Mouse (Mus musculus): Measurements from ENCODE around the gene Stpg1. TPM values are rescaled to one million over a fixed set of nuclear protein-coding genes. Genes with fewer than 3 reads are reported as not detected.
A peak's percentile ranks its signal among the peaks of the same experiment; 100 is the strongest.

Stpg1 gene
- polyA plus RNA-seq, 1 experiment: 0.29 TPM

GRCm38 (mm10) chr4:135570152-135571036 lies 75.8 kb downstream of the Stpg1 start:
- TF ChIP-seq POLR2A (IDR thresholded peaks at IDR 0.05; ENCODE audit: low read depth, low read length): no peak
- TF ChIP-seq CTCF (IDR thresholded peaks at IDR 0.05; ENCODE audit: extremely low read depth, insufficient read length, insufficient replicate concordance, low read depth, low read length): no peak
- H3K36me3 ChIP-seq (ENCODE audit: control insufficient read depth, insufficient read depth, low read length): no peaks in the 10 kb centered on the region
- H3K4me3 ChIP-seq (ENCODE audit: low read depth, low read length): peak overlapping the region; percentile 34
- WGBS: 19% methylated on average over 32 of the region's 32 CpGs
- H3K27ac ChIP-seq (ENCODE audit: insufficient read depth, low read depth, low read length): no peak overlapping the region
- H3K27me3 ChIP-seq (ENCODE audit: control insufficient read depth, insufficient read depth, low read length): 0 out of 2 replicates have a peak, but pooled peaks cover 3% of the 10 kb centered on the region
- H3K4me1 ChIP-seq (ENCODE audit: control insufficient read depth, insufficient read depth, insufficient read length, low read length): peaks cover 41% of the 10 kb centered on the region

GRCm38 (mm10) chr4:135571037-135571550 lies 76.5 kb downstream of the Stpg1 start:
- Histone ChIP-seq H3K36me3 (ENCODE audit: control insufficient read depth, insufficient read depth, low read length) (no peaks in the 10 kb centered on the region), H3K4me1 (ENCODE audit: control insufficient read depth, insufficient read depth, insufficient read length, low read length) (peaks cover 37% of the 10 kb centered on the region), H3K4me3 (ENCODE audit: low read depth, low read length) (no peak overlapping the region), H3K27ac (ENCODE audit: insufficient read depth, low read depth, low read length) (no peak overlapping the region), H3K27me3 (ENCODE audit: control insufficient read depth, insufficient read depth, low read length) (0 out of 2 replicates have a peak, but pooled peaks cover 3% of the 10 kb centered on the region)
- no peak for TF ChIP-seq CTCF (IDR thresholded peaks at IDR 0.05; ENCODE audit: extremely low read depth, insufficient read length, insufficient replicate concordance, low read depth, low read length)
- no peak for TF ChIP-seq POLR2A (IDR thresholded peaks at IDR 0.05; ENCODE audit: low read depth, low read length)
- WGBS: 78% methylated on average over 6 of the region's 6 CpGs

- no peak overlapping the region for H3K27ac ChIP-seq (ENCODE audit: insufficient read depth, low read depth, low read length)
- 66% methylated on average over 8 of the region's 8 CpGs for WGBS
- no peak overlapping the region for H3K4me3 ChIP-seq (ENCODE audit: low read depth, low read length)
- H3K4me1 ChIP-seq (ENCODE audit: control insufficient read depth, insufficient read depth, insufficient read length, low read length): peaks cover 29% of the 10 kb centered on the region
- TF ChIP-seq CTCF (IDR thresholded peaks at IDR 0.05; ENCODE audit: extremely low read depth, insufficient read length, insufficient replicate concordance, low read depth, low read length) (no peak), POLR2A (IDR thresholded peaks at IDR 0.05; ENCODE audit: low read depth, low read length) (no peak)
- 0 out of 2 replicates have a peak, but pooled peaks cover 3% of the 10 kb centered on the region for H3K27me3 ChIP-seq (ENCODE audit: control insufficient read depth, insufficient read depth, low read length)
- no peaks in the 10 kb centered on the region for H3K36me3 ChIP-seq (ENCODE audit: control insufficient read depth, insufficient read depth, low read length)
These were observed 77.7 kb downstream of the Stpg1 start for GRCm38 (mm10) chr4:135572276-135572675.

- Histone ChIP-seq H3K36me3 (ENCODE audit: control insufficient read depth, insufficient read depth, low read length) (no peaks in the 10 kb centered on the region), H3K27me3 (ENCODE audit: control insufficient read depth, insufficient read depth, low read length) (0 out of 2 replicates have a peak, but pooled peaks cover 3% of the 10 kb centered on the region), H3K4me3 (ENCODE audit: low read depth, low read length) (peak within 1 kb of the TSS; percentile 52), H3K27ac (ENCODE audit: insufficient read depth, low read depth, low read length) (no peak within 1 kb of the TSS), H3K4me1 (ENCODE audit: control insufficient read depth, insufficient read depth, insufficient read length, low read length) (peaks cover 23% of the 10 kb centered on the region)
- 1% methylated on average over 31 of the region's 31 CpGs for WGBS
- TF ChIP-seq POLR2A (IDR thresholded peaks at IDR 0.05; ENCODE audit: low read depth, low read length) (no peak), CTCF (IDR thresholded peaks at IDR 0.05; ENCODE audit: extremely low read depth, insufficient read length, insufficient replicate concordance, low read depth, low read length) (peak; percentile 22; the same call in 1 of the 2 replicates)
These were observed 78.7 kb downstream of the Stpg1 start, which contains the start of gene Grhl3 for GRCm38 (mm10) chr4:135573251-135573808. TSS of gene Grhl3 (minus strand) at chr4:135573630.

GRCm38 (mm10) chr4:135575365-135576140 lies 81.0 kb downstream of the Stpg1 start:
- WGBS: 72% methylated on average over 15 of the region's 15 CpGs
- no peak overlapping the region for H3K27ac ChIP-seq (ENCODE audit: insufficient read depth, low read depth, low read length)
- H3K27me3 ChIP-seq (ENCODE audit: control insufficient read depth, insufficient read depth, low read length): 0 out of 2 replicates have a peak, but pooled peaks cover under 1% of the 10 kb centered on the region
- TF ChIP-seq POLR2A (IDR thresholded peaks at IDR 0.05; ENCODE audit: low read depth, low read length): no peak
- TF ChIP-seq CTCF (IDR thresholded peaks at IDR 0.05; ENCODE audit: extremely low read depth, insufficient read length, insufficient replicate concordance, low read depth, low read length): no peak
- H3K4me3 ChIP-seq (ENCODE audit: low read depth, low read length): no peak overlapping the region
- no peaks in the 10 kb centered on the region for H3K36me3 ChIP-seq (ENCODE audit: control insufficient read depth, insufficient read depth, low read length)
- peaks cover 10% of the 10 kb centered on the region for H3K4me1 ChIP-seq (ENCODE audit: control insufficient read depth, insufficient read depth, insufficient read length, low read length)

GRCm38 (mm10) chr4:135578490-135578889 lies 83.9 kb downstream of the Stpg1 start:
- Histone ChIP-seq H3K36me3 (ENCODE audit: control insufficient read depth, insufficient read depth, low read length) (no peaks in the 10 kb centered on the region), H3K4me3 (ENCODE audit: low read depth, low read length) (no peak overlapping the region), H3K27ac (ENCODE audit: insufficient read depth, low read depth, low read length) (no peak overlapping the region), H3K27me3 (ENCODE audit: control insufficient read depth, insufficient read depth, low read length) (no peaks in the 10 kb centered on the region), H3K4me1 (ENCODE audit: control insufficient read depth, insufficient read depth, insufficient read length, low read length) (peaks cover 4% of the 10 kb centered on the region)
- TF ChIP-seq POLR2A (IDR thresholded peaks at IDR 0.05; ENCODE audit: low read depth, low read length) (no peak), CTCF (IDR thresholded peaks at IDR 0.05; ENCODE audit: extremely low read depth, insufficient read length, insufficient replicate concordance, low read depth, low read length) (no peak)
- WGBS: 70% methylated on average over 5 of the region's 5 CpGs

Measured in small intestine, adult 2 months (tissue).